Mouse (Mus musculus) neural tube, embryonic 11.5 days (tissue): ENCODE data around the gene Nxnl1. TPM values are rescaled to one million over a fixed set of nuclear protein-coding genes. Genes with fewer than 3 reads are reported as not detected.

Experiments used
- polyA plus RNA-seq: library from polyadenylated mRNA; unstranded; fragments of >200 nt; fragmentation: Nextera tagmentation; extraction: Ambion mirVana; gene quantifications from 2 replicates; pipeline ENCODE4 v1.2.1, GENCODE M21; 2014

Gene Nxnl1
- polyA plus RNA-seq, 1 experiment from 2014 or later = not detected

Other genes with a start within 250 kb of the Nxnl1 start
- gene Use1, start 199.8 kb downstream of the Nxnl1 start, polyA plus RNA-seq = 78.9 and 81.5 TPM in 2 replicates
- 3.4 and 3.8 TPM in 2 replicates for gene Ocel1, start 195.3 kb downstream of the Nxnl1 start, polyA plus RNA-seq
- 83.4 and 84.0 TPM in 2 replicates for gene Nr2f6, start 184.6 kb downstream of the Nxnl1 start, polyA plus RNA-seq
- 3.9 and 4.5 TPM in 2 replicates for gene Ushbp1, start 170.8 kb downstream of the Nxnl1 start, polyA plus RNA-seq
- 106 and 109 TPM in 2 replicates for gene Babam1, start 169.7 kb downstream of the Nxnl1 start, polyA plus RNA-seq
- 18.1 and 18.4 TPM in 2 replicates for gene Ankle1, start 160.6 kb downstream of the Nxnl1 start, polyA plus RNA-seq
- gene Abhd8, start 102.9 kb downstream of the Nxnl1 start, polyA plus RNA-seq = 60.7 and 63.4 TPM in 2 replicates
- 196 and 205 TPM in 2 replicates for gene Mrpl34, start 101.6 kb downstream of the Nxnl1 start, polyA plus RNA-seq
- 162 and 170 TPM in 2 replicates for gene Dda1, start 97.4 kb downstream of the Nxnl1 start, polyA plus RNA-seq
- gene Ano8, start 80.6 kb downstream of the Nxnl1 start, polyA plus RNA-seq = 5.6 and 6.3 TPM in 2 replicates
- 6.0 and 8.4 TPM in 2 replicates for gene Gtpbp3, start 78.5 kb downstream of the Nxnl1 start, polyA plus RNA-seq
- 49.5 and 53.0 TPM in 2 replicates for gene Plvap, start 54.8 kb downstream of the Nxnl1 start, polyA plus RNA-seq
- 0.16 TPM in 1 of 2 replicates, not detected in the other for gene Ccdc194, start 40.9 kb downstream of the Nxnl1 start, polyA plus RNA-seq
- gene Bst2, start 29.1 kb downstream of the Nxnl1 start, polyA plus RNA-seq = 3.7 and 4.9 TPM in 2 replicates
- 64.7 and 69.8 TPM in 2 replicates for gene Mvb12a, start 23.7 kb downstream of the Nxnl1 start, polyA plus RNA-seq
- 0.24 TPM in 1 of 2 replicates, not detected in the other for gene Tmem221, start 7.7 kb downstream of the Nxnl1 start, polyA plus RNA-seq
- gene Slc27a1, start 2.3 kb upstream of the Nxnl1 start, polyA plus RNA-seq = 10.5 and 12.7 TPM in 2 replicates
- gene Pgls, start 25.6 kb upstream of the Nxnl1 start, polyA plus RNA-seq = 212 and 216 TPM in 2 replicates
- 3.6 and 4.2 TPM in 2 replicates for gene Fam129c, start 31.0 kb upstream of the Nxnl1 start, polyA plus RNA-seq
- 54.5 and 57.4 TPM in 2 replicates for gene Colgalt1, start 44.4 kb upstream of the Nxnl1 start, polyA plus RNA-seq
- 6.5 and 7.7 TPM in 2 replicates for gene Unc13a, start 105.2 kb upstream of the Nxnl1 start, polyA plus RNA-seq
- 1.6 and 2.0 TPM in 2 replicates for gene Jak3, start 109.7 kb upstream of the Nxnl1 start, polyA plus RNA-seq
- gene Insl3, start 122.6 kb upstream of the Nxnl1 start, polyA plus RNA-seq = not detected in 2 replicates
- 0.33 and 0.59 TPM in 2 replicates for gene B3gnt3, start 135.2 kb upstream of the Nxnl1 start, polyA plus RNA-seq
- gene Fcho1, start 159.1 kb upstream of the Nxnl1 start, polyA plus RNA-seq = 12.3 and 12.4 TPM in 2 replicates